Mouse (Mus musculus) G1E (cell line): ENCODE results near the gene Tfap2b.

Source experiments
- CTCF ChIP-seq: IDR thresholded peaks from 2 replicates; pipeline ENCODE4 v1.5.1; 2012; ENCODE audit warnings: low read depth, low read length, inconsistent platforms, mixed read lengths
- GATA1 ChIP-seq: IDR thresholded peaks from 2 replicates; pipeline ENCODE4 v1.6.1; 2012; ENCODE audit warnings: borderline replicate concordance, low read length, inconsistent platforms, mixed read lengths

GRCm38 (mm10) chr1:19208641-19209358, at the start of gene Tfap2b:
- no peak for TF ChIP-seq CTCF
- no peak for TF ChIP-seq GATA1
